Mouse (Mus musculus) retina, postnatal 7 days (tissue): ENCODE data around the gene Pgghg.

ENCODE experiments used
- DNase-seq: peaks from one replicate; pipeline ENCODE4 v3.0.0-alpha.2; 2012; ENCODE audit warnings: low read depth, low spot score

Gene Pgghg

DNA sequence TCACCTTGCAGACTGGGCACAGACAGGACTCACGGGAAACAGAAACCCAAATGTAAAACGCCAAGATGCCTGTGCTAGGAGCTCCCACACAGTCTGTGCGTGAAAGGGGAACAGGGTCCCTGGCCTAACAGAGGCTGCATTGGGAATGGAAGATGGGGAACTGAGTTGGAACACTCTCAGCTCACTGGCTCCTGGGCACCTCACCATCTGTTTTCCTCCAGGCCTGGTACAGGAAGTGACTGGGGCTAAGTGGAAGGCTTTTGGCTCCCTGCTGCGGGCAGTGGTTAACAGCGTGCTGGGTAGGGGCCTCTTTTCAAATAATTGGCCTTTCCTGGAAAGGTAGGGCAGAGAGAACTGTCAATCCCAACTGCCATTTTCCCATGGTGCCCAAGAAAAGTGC is 49.4 kb downstream of the Pgghg start:
- DNase-seq: no peak

DNA sequence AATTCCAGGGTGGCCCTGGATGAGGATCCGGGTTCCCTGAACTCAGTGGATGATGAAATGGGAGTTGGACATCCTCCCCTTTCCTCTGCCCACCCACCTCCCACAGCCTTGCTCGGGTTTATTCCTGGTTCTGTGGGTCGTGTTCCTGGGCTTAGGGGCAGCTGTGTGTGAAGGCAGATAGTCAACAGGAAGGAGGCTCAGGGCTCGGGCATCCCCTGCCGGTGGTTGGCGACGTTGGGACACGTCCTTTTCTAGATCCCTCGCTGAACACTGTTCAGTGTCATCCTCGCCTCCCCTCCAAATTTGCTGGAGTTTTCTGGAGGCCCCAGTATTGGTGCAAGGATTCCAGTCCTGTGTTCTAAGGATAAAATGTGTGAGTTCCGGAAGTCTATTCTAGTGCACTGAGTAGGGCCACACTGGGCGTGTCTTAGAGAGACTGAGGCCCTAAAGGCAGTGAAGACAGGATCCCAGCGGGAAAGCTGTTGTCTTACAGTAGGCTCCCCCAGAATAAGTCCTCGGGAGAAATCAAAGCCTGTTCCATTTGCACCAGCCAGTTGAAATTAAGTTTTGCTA is 50.0 kb downstream of the Pgghg start:
- no peak for DNase-seq
